Mouse (Mus musculus): ENCODE measurements around the gene 4930447F04Rik. TPM values are rescaled to one million over a fixed set of nuclear protein-coding genes. Genes with fewer than 3 reads are reported as not detected.

Gene 4930447F04Rik
- total RNA-seq (2017), result not detected in 2 replicates

GRCm38 (mm10) chrX:66304124-66304523, at the start of gene 4930447F04Rik:
Gene 4930447F04Rik, minus strand, starts transcription at chrX:66304224.
- ATAC-seq (ENCODE audit: extremely low read depth, insufficient number of reproducible peaks, low FRiP score, poor library complexity, severe bottlenecking), result no peak

All from neutrophil, adult 5-6 weeks (primary cell).